Mouse (Mus musculus): Measurements from ENCODE around the gene Krtap19-5.

Krtap19-5 gene

GRCm38 (mm10) chr16:88896357-88896756 lies at the start of gene Krtap19-5:
TSS of gene Krtap19-5 (minus strand) at chr16:88896457.
- no peak for DNase-seq (ENCODE audit: low spot score in 2 of 2)

GRCm38 (mm10) chr16:88941106-88941505 lies 44.8 kb upstream of the Krtap19-5 start:
- no peak for DNase-seq (ENCODE audit: low spot score in 2 of 2)

GRCm38 (mm10) chr16:88938252-88938651 lies 42.0 kb upstream of the Krtap19-5 start:
- no peak for DNase-seq (ENCODE audit: low spot score in 2 of 2)

- DNase-seq (ENCODE audit: low spot score in 2 of 2): no peak
Measured at GRCm38 (mm10) chr16:88932165-88932564, 35.9 kb upstream of the Krtap19-5 start, which contains the start of gene Krtap19-9b. TSS of gene Krtap19-9b (minus strand) at chr16:88932265.

- DNase-seq (ENCODE audit: low spot score in 2 of 2): no peak
Measured at GRCm38 (mm10) chr16:88886870-88887269, 9.4 kb downstream of the Krtap19-5 start.

- DNase-seq (ENCODE audit: low spot score in 2 of 2): no peak
Measured at GRCm38 (mm10) chr16:88884989-88885388, 11.3 kb downstream of the Krtap19-5 start, which contains the start of gene Krtap19-4. TSS of gene Krtap19-4 (minus strand) at chr16:88885089.

GRCm38 (mm10) chr16:88877938-88878337 lies 18.3 kb downstream of the Krtap19-5 start, which contains the start of gene Krtap19-3:
TSS of gene Krtap19-3 (minus strand) at chr16:88878038.
- DNase-seq (ENCODE audit: low spot score in 2 of 2): no peak

GRCm38 (mm10) chr16:88874169-88874568 lies 22.1 kb downstream of the Krtap19-5 start, which contains the start of gene Krtap19-2:
TSS of gene Krtap19-2 (minus strand) at chr16:88874269.
- DNase-seq (ENCODE audit: low spot score in 2 of 2): no peak

- no peak for DNase-seq (ENCODE audit: low spot score in 2 of 2)
Measured at GRCm38 (mm10) chr16:88869311-88869710, 26.9 kb downstream of the Krtap19-5 start, which contains the start of gene Krtap19-1. TSS of gene Krtap19-1 (minus strand) at chr16:88869411.

- no peak for DNase-seq (ENCODE audit: low spot score in 2 of 2)
Measured at GRCm38 (mm10) chr16:88864887-88865407, 31.3 kb downstream of the Krtap19-5 start.

GRCm38 (mm10) chr16:88851450-88851849 lies 44.8 kb downstream of the Krtap19-5 start:
- no peak for DNase-seq (ENCODE audit: low spot score in 2 of 2)

GRCm38 (mm10) chr16:88848558-88848957 lies 47.7 kb downstream of the Krtap19-5 start:
- DNase-seq (ENCODE audit: low spot score in 2 of 2): no peak

- no peak for DNase-seq (ENCODE audit: low spot score in 2 of 2)
Measured at GRCm38 (mm10) chr16:88847363-88847762, 48.9 kb downstream of the Krtap19-5 start.

Data from frontal cortex, postnatal 36 days (tissue).